Mouse (Mus musculus) splenic B cell, adult 2 months (primary cell): ENCODE measurements around the gene Tnfaip2.

Source experiments
- DNase-seq: peaks from one replicate; pipeline ENCODE4 v3.0.0-alpha.2; 2011; ENCODE audit warnings: low read depth, low spot score
- H3K27me3 ChIP-seq: 2 replicates; pipeline ENCODE4 v1.6.1; 2012; ENCODE audit warnings: mild to moderate bottlenecking, low read length, moderate library complexity, mixed read lengths; ENCODE audit not compliant: control insufficient read depth, poor library complexity, insufficient read depth, severe bottlenecking
- H3K36me3 ChIP-seq: 2 replicates; pipeline ENCODE4 v1.6.1; 2012; ENCODE audit warnings: mild to moderate bottlenecking, low read length, moderate library complexity, mixed read lengths; ENCODE audit not compliant: control insufficient read depth, poor library complexity, insufficient read depth, severe bottlenecking

Tnfaip2 gene

DNA sequence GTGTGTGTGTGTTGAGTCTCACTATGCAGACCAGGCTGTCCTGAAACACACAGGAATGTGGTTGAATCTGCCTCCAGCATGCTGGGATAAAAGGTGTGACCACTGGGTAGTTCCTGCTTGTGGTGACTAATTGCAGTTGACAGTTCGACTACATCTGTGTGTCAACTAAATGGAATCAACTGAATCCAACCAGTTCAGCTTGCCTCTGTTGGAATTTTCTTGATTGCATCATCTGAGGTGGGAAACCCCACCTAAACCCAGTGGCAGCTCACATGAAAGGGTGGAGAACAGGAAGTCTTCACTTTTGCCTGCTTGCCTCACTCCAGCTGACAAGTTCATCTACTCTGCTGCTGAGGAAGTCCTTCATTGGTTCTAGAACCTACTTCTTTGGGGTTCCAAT, 28.9 kb downstream of the Tnfaip2 start:
- DNase-seq, result no peak
- H3K36me3 ChIP-seq, result no peaks in the 10 kb centered on the region
- H3K27me3 ChIP-seq, result no peaks in the 10 kb centered on the region

DNA sequence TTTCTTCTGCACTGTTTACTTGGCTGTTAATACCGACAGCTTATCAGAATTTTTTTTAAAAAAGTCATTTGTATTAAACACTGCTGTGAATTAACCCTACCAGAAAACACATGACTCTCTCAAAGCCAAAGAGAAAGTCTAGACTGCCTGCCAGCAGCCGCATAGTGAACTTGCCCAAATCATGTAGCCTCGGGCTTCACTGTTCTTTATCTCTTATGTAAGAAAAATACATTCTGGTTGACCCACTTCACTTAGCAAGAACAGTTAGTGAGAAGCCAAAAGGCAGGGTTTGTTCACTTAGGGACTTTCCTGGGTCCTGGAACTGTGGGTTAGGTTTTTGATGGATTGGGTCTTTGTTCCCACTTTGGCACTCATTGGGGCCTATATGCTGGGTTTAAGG, 29.5 kb downstream of the Tnfaip2 start:
- no peaks in the 10 kb centered on the region for H3K27me3 ChIP-seq
- H3K36me3 ChIP-seq, result no peaks in the 10 kb centered on the region
- DNase-seq, result no peak

DNA sequence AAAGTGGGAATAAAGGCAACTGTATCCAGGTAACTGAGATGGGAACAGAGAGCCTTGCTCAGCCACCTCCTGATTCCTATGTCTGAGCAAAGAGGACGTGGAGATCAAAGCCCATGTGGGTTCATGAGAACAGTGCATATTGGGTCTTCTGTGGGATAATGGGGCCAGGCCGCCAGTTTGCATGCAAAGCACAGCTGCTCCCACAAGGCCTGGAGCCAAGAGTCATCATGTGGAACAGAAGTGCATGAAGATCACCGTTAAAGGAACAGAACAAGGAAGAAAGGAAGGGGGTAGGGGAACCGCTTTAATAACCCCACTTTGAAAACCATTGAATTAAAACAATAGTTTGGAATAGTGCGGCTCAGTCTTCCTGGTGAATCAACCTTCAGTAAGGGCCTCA, 30.6 kb downstream of the Tnfaip2 start:
- Histone ChIP-seq H3K36me3 (no peaks in the 10 kb centered on the region), H3K27me3 (no peaks in the 10 kb centered on the region)
- no peak for DNase-seq

DNA sequence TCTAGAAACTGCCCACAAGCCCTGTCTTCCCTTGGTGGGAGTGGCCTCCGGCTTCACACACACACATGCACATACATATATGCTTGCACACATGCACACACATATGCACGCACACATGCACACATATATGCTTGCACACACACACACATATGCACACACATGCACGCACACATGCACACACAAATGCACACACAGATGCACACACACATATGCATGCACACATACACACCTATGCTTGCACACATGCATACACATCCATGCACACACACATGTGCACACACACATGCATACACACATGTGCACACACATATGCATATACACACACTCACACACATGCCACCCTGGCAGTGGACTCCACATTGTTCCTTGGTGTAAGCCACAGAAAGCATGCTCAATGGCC, 32.1 kb downstream of the Tnfaip2 start:
- no peak for DNase-seq
- no peaks in the 10 kb centered on the region for H3K36me3 ChIP-seq
- H3K27me3 ChIP-seq, result no peaks in the 10 kb centered on the region

DNA sequence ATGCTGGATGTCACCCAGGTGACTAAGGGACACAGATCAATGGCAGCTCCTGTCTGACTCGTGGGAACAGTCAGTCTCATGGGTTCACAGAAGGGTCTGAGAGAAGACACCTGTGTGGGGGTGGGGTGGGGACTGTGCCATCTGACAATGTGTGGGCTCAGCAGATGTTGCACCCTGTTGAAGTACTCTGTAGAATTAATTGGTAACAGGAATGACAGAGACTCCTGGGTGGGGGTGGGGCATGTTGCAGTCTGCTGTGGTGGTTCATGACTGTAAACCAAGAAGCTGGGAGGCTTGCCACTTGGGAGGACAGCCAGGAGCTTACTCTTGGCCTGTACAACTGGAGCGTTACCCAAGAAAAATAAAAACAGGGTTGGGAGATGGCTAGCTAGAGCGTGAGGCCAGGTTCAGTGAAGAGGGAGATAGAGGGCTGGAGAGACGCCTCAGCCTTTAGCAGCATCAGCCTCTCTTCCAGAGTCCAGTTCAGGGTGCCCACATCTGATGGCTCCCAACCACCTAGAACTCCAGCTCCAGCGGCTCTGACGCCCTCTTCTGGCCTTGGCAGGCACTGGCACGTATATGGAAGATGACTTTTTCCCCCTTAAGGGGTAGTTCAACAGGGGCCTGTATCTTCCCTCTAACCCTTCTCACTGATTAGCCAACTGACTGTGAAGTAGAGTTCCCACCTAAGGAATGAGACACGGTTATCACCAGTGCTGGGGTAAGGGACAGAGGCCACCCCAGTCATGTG, 32.8 kb downstream of the Tnfaip2 start:
- Histone ChIP-seq H3K36me3 (no peaks in the 10 kb centered on the region), H3K27me3 (no peaks in the 10 kb centered on the region)
- no peak for DNase-seq

DNA sequence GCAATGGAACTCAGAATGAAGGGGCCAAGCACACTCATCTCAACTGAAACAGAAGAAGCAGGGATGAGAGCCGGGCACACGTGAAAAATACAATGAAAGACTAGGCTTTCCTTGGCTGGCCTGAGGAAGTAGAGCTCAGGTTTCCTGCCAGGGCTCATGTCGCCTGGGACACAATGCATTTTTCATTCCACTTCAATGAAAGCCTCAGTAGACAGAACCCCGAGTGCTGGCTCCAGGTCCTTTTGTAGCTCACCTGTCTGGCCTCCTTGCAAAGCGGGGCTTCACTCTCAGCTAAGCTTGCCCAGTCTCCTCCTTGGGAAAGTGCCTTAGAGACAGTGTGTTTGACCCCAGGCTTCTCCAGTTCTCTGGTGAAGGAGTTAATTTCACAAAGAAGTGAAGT, 36.7 kb downstream of the Tnfaip2 start:
- no peak for DNase-seq
- H3K27me3 ChIP-seq, result no peaks in the 10 kb centered on the region
- H3K36me3 ChIP-seq, result no peaks in the 10 kb centered on the region

DNA sequence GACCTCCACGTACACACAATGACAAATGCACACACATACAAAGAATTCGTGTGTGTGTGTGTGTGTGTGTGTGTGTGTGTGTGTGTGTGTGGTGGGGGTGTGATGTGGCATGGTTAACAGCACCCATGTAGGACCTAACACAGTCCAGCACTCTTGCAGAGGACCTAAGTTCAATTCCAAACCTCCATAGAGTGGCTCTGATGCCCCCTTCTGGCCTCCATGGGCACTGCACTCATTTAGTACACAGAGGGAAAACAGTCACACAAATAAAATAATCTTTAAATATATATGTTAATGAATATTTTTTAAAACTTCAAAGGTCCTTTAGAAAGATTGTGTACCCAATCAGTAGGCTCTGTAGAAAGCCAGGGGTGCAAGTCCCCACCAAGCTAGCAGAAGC, 37.6 kb downstream of the Tnfaip2 start:
- Histone ChIP-seq H3K36me3 (no peaks in the 10 kb centered on the region), H3K27me3 (no peaks in the 10 kb centered on the region)
- peak; percentile 22 for DNase-seq

DNA sequence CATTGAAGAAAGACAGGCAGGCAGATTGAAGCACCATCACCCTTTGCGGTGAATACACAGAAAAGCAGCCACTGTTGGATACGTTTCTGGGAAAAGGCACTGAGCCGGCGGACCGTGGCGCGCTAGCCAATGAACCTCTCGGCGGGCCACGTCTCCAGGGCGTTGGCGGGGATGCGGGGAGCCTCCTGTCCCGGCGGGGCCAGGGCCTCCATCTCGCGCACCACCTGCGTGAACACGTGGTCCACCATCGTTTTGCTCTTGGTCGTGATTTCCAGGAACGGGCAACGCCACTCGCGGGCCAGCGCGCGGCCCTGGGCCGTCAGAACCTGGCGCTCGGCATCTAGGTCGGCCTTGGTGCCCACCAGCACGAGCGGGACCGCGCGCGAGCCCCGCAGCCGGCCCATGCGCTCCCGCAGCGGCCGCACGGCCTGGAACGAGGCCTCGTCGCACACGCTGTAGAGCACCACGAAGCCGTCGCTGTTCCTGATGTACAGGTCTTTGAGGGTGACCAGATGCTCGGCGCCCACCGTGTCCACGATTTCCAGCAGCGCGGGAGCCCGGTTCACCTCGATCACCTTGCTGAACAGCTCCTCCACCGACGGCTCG, 42.9 kb downstream of the Tnfaip2 start:
- no peak for DNase-seq
- H3K27me3 ChIP-seq, result no peaks in the 10 kb centered on the region
- no peaks in the 10 kb centered on the region for H3K36me3 ChIP-seq

DNA sequence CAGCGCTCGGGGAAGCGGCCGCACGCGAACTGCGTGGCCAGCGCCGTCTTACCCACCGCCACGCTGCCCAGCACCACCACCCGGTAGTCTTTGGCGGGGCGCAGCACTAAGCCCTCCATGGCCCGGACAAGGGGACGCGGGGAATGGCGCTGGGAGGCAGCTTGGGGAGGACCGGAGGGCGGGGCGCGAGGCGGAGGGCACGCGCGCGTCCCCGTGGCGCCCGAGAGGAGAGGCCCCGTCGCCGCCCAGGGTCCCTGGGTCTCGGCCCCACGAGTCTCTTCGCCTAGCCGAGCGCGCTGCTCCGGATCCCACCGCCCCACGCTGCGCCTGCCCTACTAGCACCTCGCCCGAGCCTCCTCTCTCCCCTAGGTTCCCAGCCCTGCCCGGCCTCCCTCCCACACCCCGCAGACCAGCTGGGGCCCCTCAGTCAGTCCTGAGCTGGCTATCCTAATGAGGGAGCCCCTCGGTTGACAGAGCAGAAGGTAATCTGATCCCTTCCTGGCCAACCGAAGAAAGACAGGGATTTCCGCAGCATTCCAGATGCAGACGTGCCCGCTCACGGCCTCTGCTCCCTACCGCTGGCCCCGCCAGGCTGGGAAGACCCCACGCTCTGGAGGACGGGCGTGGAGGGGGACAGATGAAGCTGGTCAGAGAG, 43.5 kb downstream of the Tnfaip2 start, which contains the start of gene Gm266:
Gene Gm266, minus strand, starts transcription at position 172 of the 655 bp plus-strand sequence.
- no peaks in the 10 kb centered on the region for H3K36me3 ChIP-seq
- no peak for DNase-seq
- no peaks in the 10 kb centered on the region for H3K27me3 ChIP-seq

DNA sequence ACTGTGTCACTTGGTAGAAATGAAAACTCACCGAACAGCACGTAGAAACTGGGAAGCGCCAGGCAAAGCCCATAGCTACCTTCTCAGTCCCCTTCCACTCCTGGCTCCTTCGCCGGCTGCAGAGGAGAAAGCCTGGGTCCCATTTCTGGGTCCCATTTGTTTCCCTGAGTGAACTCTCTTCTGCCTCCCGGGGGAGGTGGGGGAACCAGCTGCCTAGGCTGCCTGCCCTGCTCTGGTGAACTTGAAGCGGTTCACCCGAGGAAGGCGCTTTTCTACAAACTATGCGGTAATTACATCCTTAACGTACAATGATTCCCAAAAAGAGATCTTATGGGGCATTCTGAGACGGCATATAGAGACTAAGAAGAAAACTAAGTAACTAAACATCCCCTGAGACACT, 44.2 kb downstream of the Tnfaip2 start:
- Histone ChIP-seq H3K27me3 (no peaks in the 10 kb centered on the region), H3K36me3 (no peaks in the 10 kb centered on the region)
- no peak for DNase-seq

DNA sequence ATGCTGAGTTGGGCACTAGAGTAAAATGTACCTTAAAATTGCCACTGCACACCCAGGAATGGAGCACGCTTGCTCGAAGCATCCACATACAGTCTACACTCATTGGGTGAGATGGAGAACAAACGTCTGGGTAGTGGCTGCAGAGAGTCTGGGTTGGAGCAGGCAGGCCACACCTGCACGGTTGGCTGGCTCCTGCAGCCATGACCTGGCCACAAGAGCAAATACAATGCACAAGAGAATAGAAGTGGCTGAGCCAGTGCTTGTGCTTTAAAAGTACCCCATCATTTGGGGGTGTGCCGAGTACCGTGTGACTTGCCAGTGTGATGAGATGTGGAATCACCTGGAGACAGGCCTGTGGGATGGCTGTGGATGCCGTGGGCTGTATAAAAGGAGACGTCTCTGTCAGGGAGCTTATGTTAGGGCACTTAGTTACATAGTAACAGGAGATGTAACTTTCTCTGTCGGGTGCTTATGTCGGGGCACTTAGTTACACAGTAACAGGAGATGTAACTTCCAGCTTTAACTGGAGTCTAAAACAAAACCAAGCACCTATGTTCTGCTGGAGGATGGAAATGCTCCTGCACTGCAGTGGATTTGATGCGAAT, 47.1 kb downstream of the Tnfaip2 start:
- Histone ChIP-seq H3K36me3 (no peaks in the 10 kb centered on the region), H3K27me3 (no peaks in the 10 kb centered on the region)
- DNase-seq, result no peak

DNA sequence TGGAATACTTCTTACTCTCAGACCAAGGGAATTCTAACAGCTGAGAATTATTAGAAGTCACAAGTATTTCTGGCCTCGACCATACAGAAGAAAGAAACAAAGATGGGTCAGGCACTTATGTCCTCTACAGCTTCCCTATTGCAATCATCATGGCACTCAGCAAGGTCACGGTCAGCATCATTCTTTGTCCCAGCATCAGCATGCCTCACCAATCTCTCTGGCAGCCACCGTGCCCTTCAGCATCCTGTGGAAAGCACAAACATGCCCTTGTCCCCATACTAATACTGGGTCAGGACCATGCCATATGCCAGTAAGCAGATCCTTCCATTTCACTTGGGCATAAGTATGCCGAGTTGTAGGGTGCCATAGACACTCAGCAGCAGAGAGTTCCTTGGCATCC, 52.7 kb downstream of the Tnfaip2 start:
- H3K27me3 ChIP-seq, result no peaks in the 10 kb centered on the region
- no peaks in the 10 kb centered on the region for H3K36me3 ChIP-seq
- no peak for DNase-seq

DNA sequence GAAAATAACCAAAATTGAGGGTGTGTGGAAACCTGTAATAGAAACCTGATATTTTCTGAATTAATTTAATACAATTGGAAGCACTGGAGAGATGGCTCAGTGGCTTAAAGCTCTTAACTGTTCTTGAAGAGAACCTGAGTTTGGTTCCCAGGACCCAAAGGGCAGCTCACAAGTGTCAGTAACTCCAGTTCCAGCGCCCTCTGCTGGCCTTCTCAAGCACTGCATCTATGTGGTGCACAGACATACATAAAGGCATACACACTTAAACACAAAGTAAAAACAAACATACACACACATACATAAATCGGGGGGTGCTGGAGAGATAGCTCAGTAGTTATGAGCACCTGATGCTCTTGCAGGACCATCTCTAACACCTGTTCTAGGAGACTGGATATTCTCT, 54.8 kb downstream of the Tnfaip2 start:
- H3K36me3 ChIP-seq, result no peaks in the 10 kb centered on the region
- DNase-seq, result peak; percentile 23
- no peaks in the 10 kb centered on the region for H3K27me3 ChIP-seq

DNA sequence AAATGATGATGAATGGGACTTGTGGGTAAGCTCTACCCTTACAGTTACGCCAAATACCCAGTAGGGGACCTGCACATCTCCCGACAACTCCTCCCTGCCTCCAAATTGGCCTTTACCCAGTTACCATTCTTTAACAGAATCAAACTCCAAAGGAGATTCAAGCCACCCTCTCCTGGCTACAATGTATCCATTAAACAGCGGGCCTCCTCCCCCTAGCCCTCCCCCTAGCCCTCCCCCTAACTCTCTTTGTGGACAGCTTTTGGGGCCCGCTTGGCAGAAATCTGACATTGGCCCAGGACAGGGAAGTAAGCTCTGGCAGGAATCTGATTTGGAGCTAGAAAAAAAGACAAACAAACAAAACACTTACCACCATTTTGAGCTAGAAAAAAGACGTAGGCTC, 57.3 kb downstream of the Tnfaip2 start:
- H3K36me3 ChIP-seq, result no peaks in the 10 kb centered on the region
- DNase-seq, result no peak
- H3K27me3 ChIP-seq, result no peaks in the 10 kb centered on the region

DNA sequence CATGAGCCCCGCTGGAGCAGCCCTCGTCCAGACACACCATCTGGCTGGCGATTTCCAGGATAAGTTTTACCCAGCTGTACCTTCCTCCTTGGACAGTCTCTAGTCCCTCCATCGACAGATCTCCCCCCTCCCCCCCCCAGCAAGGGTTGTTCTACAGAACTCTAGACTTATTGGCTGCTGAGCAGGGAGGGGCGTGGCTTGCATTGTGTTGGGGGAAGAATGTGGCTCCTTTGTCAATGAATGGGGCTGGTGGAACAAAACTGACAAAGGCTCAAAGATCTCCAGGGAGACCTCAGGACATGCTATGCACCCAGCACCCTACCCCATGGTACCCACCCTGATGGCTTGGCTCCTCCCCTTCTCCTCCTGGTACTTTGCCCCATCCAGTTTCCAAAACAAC, 58.5 kb downstream of the Tnfaip2 start:
- H3K27me3 ChIP-seq, result no peaks in the 10 kb centered on the region
- no peak for DNase-seq

More for the DNA sequence above, 58.5 kb downstream of the Tnfaip2 start:
- no peaks in the 10 kb centered on the region for H3K36me3 ChIP-seq
